Mouse (Mus musculus): ENCODE data around the gene Lrrc8d. TPM values are rescaled to one million over a fixed set of nuclear protein-coding genes. Genes with fewer than 3 reads are reported as not detected.
A peak's percentile ranks its signal among the peaks of the same experiment; 100 is the strongest.

Lrrc8d gene
- polyA plus RNA-seq, 1 experiment = 24.8 TPM

- no peak overlapping the region for H3K4me2 ChIP-seq (ENCODE audit: low read depth)
- H3K36me3 ChIP-seq (ENCODE audit: control insufficient read depth, insufficient read depth) = no peaks in the 10 kb centered on the region
- no peak overlapping the region for H3K4me3 ChIP-seq
- H3ac ChIP-seq (ENCODE audit: control insufficient read depth, insufficient read length) = no peak overlapping the region
- H3K79me2 ChIP-seq (ENCODE audit: control insufficient read depth, insufficient read depth) = no peaks in the 10 kb centered on the region
- TF ChIP-seq CEBPB (IDR thresholded peaks at IDR 0.05; ENCODE audit: insufficient read depth, poor library complexity, severe bottlenecking) (no peak), MYOG (IDR thresholded peaks at IDR 0.05; ENCODE audit: control insufficient read depth in 1 of 3, insufficient read depth in 1 of 3, insufficient read length in 2 of 3, low read depth in 2 of 3) (no peak), REST (IDR thresholded peaks at IDR 0.05; ENCODE audit: insufficient read depth, insufficient read length) (no peak), TCF12 (IDR thresholded peaks at IDR 0.05; ENCODE audit: insufficient read depth, poor library complexity, severe bottlenecking) (no peak), USF1 (IDR thresholded peaks at IDR 0.05; ENCODE audit: low read depth) (no peak)
- no peaks in the 10 kb centered on the region for H3K27me3 ChIP-seq (ENCODE audit: control insufficient read depth, insufficient read depth, insufficient read length)
Observed at GRCm38 (mm10) chr5:105678243-105678642, 21.5 kb upstream of the Lrrc8d start.

- Histone ChIP-seq H3ac (ENCODE audit: control insufficient read depth, insufficient read length) (no peak overlapping the region), H3K36me3 (ENCODE audit: control insufficient read depth, insufficient read depth) (no peaks in the 10 kb centered on the region), H3K4me3 (no peak overlapping the region), H3K4me2 (ENCODE audit: low read depth) (peak overlapping the region; percentile 54), H3K79me2 (ENCODE audit: control insufficient read depth, insufficient read depth) (no peaks in the 10 kb centered on the region), H3K27me3 (ENCODE audit: control insufficient read depth, insufficient read depth, insufficient read length) (no peaks in the 10 kb centered on the region)
- TF ChIP-seq POLR2A (IDR thresholded peaks at IDR 0.05; ENCODE audit: insufficient read length, low read depth) (no peak), E2F4 (IDR thresholded peaks at IDR 0.05; ENCODE audit: insufficient read depth) (no peak)
Observed at GRCm38 (mm10) chr5:105679261-105679660, 20.5 kb upstream of the Lrrc8d start.

- Histone ChIP-seq H3K4me2 (ENCODE audit: low read depth) (peak overlapping the region; percentile 54), H3ac (ENCODE audit: control insufficient read depth, insufficient read length) (no peak overlapping the region), H3K27me3 (ENCODE audit: control insufficient read depth, insufficient read depth, insufficient read length) (no peaks in the 10 kb centered on the region), H3K36me3 (ENCODE audit: control insufficient read depth, insufficient read depth) (no peaks in the 10 kb centered on the region), H3K79me2 (ENCODE audit: control insufficient read depth, insufficient read depth) (no peaks in the 10 kb centered on the region), H3K4me3 (no peak overlapping the region)
- TF ChIP-seq TCF3 (IDR thresholded peaks at IDR 0.05; ENCODE audit: insufficient read length, low read depth) (no peak), MYOD1 (IDR thresholded peaks at IDR 0.05; ENCODE audit: control insufficient read depth in 1 of 3, insufficient read length in 2 of 3, low read depth in 2 of 3) (peak in 1 of 3 experiments; percentile 45)
Observed at GRCm38 (mm10) chr5:105679921-105680843, 19.6 kb upstream of the Lrrc8d start.

GRCm38 (mm10) chr5:105682143-105682611, 17.6 kb upstream of the Lrrc8d start:
- Histone ChIP-seq H3K27me3 (ENCODE audit: control insufficient read depth, insufficient read depth, insufficient read length) (no peaks in the 10 kb centered on the region), H3K4me3 (no peak overlapping the region), H3K36me3 (ENCODE audit: control insufficient read depth, insufficient read depth) (no peaks in the 10 kb centered on the region), H3K4me2 (ENCODE audit: low read depth) (no peak overlapping the region), H3ac (ENCODE audit: control insufficient read depth, insufficient read length) (no peak overlapping the region), H3K79me2 (ENCODE audit: control insufficient read depth, insufficient read depth) (no peaks in the 10 kb centered on the region)
- TF ChIP-seq CEBPB (IDR thresholded peaks at IDR 0.05; ENCODE audit: insufficient read depth, poor library complexity, severe bottlenecking) = no peak
- no peak for TF ChIP-seq USF1 (IDR thresholded peaks at IDR 0.05; ENCODE audit: low read depth)
- TF ChIP-seq SRF (IDR thresholded peaks at IDR 0.05; ENCODE audit: control insufficient read depth, insufficient read length, low read depth) = no peak
- no peak for TF ChIP-seq MYOD1 (IDR thresholded peaks at IDR 0.05; ENCODE audit: control insufficient read depth in 1 of 3, insufficient read length in 2 of 3, low read depth in 2 of 3)
- no peak for TF ChIP-seq REST (IDR thresholded peaks at IDR 0.05; ENCODE audit: insufficient read depth, insufficient read length)
- TF ChIP-seq TCF3 (IDR thresholded peaks at IDR 0.05; ENCODE audit: insufficient read length, low read depth) = no peak
- no peak for TF ChIP-seq MAX (IDR thresholded peaks at IDR 0.05; ENCODE audit: low read depth)
- TF ChIP-seq E2F4 (IDR thresholded peaks at IDR 0.05; ENCODE audit: insufficient read depth) = no peak
- TF ChIP-seq POLR2AphosphoS2 (IDR thresholded peaks at IDR 0.05; ENCODE audit: insufficient read length, low read depth) = no peak
- no peak for TF ChIP-seq MYOG (IDR thresholded peaks at IDR 0.05; ENCODE audit: control insufficient read depth in 1 of 3, insufficient read depth in 1 of 3, insufficient read length in 2 of 3, low read depth in 2 of 3)
- no peak for TF ChIP-seq TCF12 (IDR thresholded peaks at IDR 0.05; ENCODE audit: insufficient read depth, poor library complexity, severe bottlenecking)
- TF ChIP-seq POLR2A (IDR thresholded peaks at IDR 0.05; ENCODE audit: insufficient read length, low read depth) = no peak

- TF ChIP-seq SRF (IDR thresholded peaks at IDR 0.05; ENCODE audit: control insufficient read depth, insufficient read length, low read depth) (no peak), TCF12 (IDR thresholded peaks at IDR 0.05; ENCODE audit: insufficient read depth, poor library complexity, severe bottlenecking) (no peak), TCF3 (IDR thresholded peaks at IDR 0.05; ENCODE audit: insufficient read length, low read depth) (no peak), E2F4 (IDR thresholded peaks at IDR 0.05; ENCODE audit: insufficient read depth) (no peak), MAX (IDR thresholded peaks at IDR 0.05; ENCODE audit: low read depth) (no peak), MYOG (IDR thresholded peaks at IDR 0.05; ENCODE audit: control insufficient read depth in 1 of 3, insufficient read depth in 1 of 3, insufficient read length in 2 of 3, low read depth in 2 of 3) (no peak)
Observed at GRCm38 (mm10) chr5:105683912-105684350, 15.8 kb upstream of the Lrrc8d start.

More at GRCm38 (mm10) chr5:105683912-105684350, 15.8 kb upstream of the Lrrc8d start:
- H3K79me2 ChIP-seq (ENCODE audit: control insufficient read depth, insufficient read depth) = no peaks in the 10 kb centered on the region
- H3K4me2 ChIP-seq (ENCODE audit: low read depth) = no peak overlapping the region
- no peaks in the 10 kb centered on the region for H3K36me3 ChIP-seq (ENCODE audit: control insufficient read depth, insufficient read depth)
- H3ac ChIP-seq (ENCODE audit: control insufficient read depth, insufficient read length) = no peak overlapping the region
- H3K4me3 ChIP-seq = no peak overlapping the region
- no peaks in the 10 kb centered on the region for H3K27me3 ChIP-seq (ENCODE audit: control insufficient read depth, insufficient read depth, insufficient read length)

Data from myocyte (in vitro differentiated cells).